ENCODE assay signal across 1 mouse cellular context in genomic region chr8:70810962-70811680, GRCm38 (mm10).
TF ChIP-seq lines count a peak whose summit lies in the region.

No protein-coding gene starts in this region.

TF ChIP-seq in CH12.LX, 34 proteins besides CTCF, POLR2A, EP300 and RAD21 (continued from another document):
- no peak for TF ChIP-seq ETS1 (conservative IDR thresholded peaks at IDR 0.05; ENCODE audit: low read depth, low read length)
- no peak for TF ChIP-seq JUN (IDR thresholded peaks at IDR 0.05; ENCODE audit: insufficient read depth, low read depth, low read length)
